Mouse (Mus musculus) G1E (cell line): ENCODE measurements at regions not wholly inside any gene's neighbourhood (a gene's known extent, or its start where the extent isn't known, plus 50 kb on each side); places are given as distances from the start of the nearest gene placed in this dataset.

Source experiments
- ATAC-seq: 2 replicates; pipeline ENCODE4 v1.8.0; 2016; ENCODE audit warnings: mild to moderate bottlenecking; ENCODE audit not compliant: insufficient number of reproducible peaks, poor library complexity, low FRiP score, severe bottlenecking; ENCODE audit errors: extremely low read depth
- DNase-seq: peaks from one replicate; pipeline ENCODE4 v3.0.0; 2012; ENCODE audit warnings: low spot score
- H3K27me3 ChIP-seq: 2 replicates; pipeline ENCODE4 v1.6.1; 2012; ENCODE audit warnings: mild to moderate bottlenecking, low read length, inconsistent platforms; ENCODE audit not compliant: insufficient read depth
- H3K36me3 ChIP-seq: replicated peaks from 2 replicates; pipeline ENCODE3; 2012; ENCODE audit warnings: mild to moderate bottlenecking, inconsistent platforms
- H3K4me1 ChIP-seq: 2 replicates; pipeline ENCODE4 v1.6.1; 2012; ENCODE audit warnings: low read depth, low read length, inconsistent platforms, mixed read lengths; ENCODE audit not compliant: insufficient read depth
- H3K4me3 ChIP-seq: 2 replicates; pipeline ENCODE4 v1.5.1; 2012; ENCODE audit warnings: low read depth, mild to moderate bottlenecking, inconsistent platforms, low read length, moderate library complexity, mixed read lengths
- H3K9me3 ChIP-seq: replicated peaks from 2 replicates; pipeline ENCODE4 v1.6.1; 2012; ENCODE audit warnings: inconsistent platforms
- CTCF ChIP-seq: IDR thresholded peaks from 2 replicates; pipeline ENCODE4 v1.5.1; 2012; ENCODE audit warnings: low read depth, low read length, inconsistent platforms, mixed read lengths
- GATA1 ChIP-seq: IDR thresholded peaks from 2 replicates; pipeline ENCODE4 v1.6.1; 2012; ENCODE audit warnings: borderline replicate concordance, low read length, inconsistent platforms, mixed read lengths
- GATA2 ChIP-seq: IDR thresholded peaks from 2 replicates; pipeline ENCODE4 v1.6.1; 2012; ENCODE audit warnings: low read depth, low read length, inconsistent platforms, borderline replicate concordance
- POLR2AphosphoS5 ChIP-seq: IDR thresholded peaks from 2 replicates; pipeline ENCODE4 v1.6.1; 2012; ENCODE audit warnings: low read depth, low read length, inconsistent platforms; ENCODE audit not compliant: insufficient replicate concordance
- TAL1 ChIP-seq: conservative IDR thresholded peaks from 2 replicates; pipeline ENCODE4 v1.6.1; 2012; ENCODE audit warnings: low read depth, low read length, inconsistent platforms, mixed read lengths

GRCm38 (mm10) chrX:158920217-158920616 is 289.9 kb upstream of the Rps6ka3 start:
- no peaks in the 10 kb centered on the region for H3K27me3 ChIP-seq
- H3K4me1 ChIP-seq: no peaks in the 10 kb centered on the region
- H3K36me3 ChIP-seq: no peaks in the 10 kb centered on the region
- TF ChIP-seq POLR2AphosphoS5 (no peak), GATA1 (no peak), GATA2 (no peak), TAL1 (no peak), CTCF (no peak)
- no peak for ATAC-seq
- no peak overlapping the region for H3K4me3 ChIP-seq
- no peak for DNase-seq
- H3K9me3 ChIP-seq: no peaks in the 10 kb centered on the region

- Histone ChIP-seq H3K4me1 (no peaks in the 10 kb centered on the region), H3K36me3 (no peaks in the 10 kb centered on the region), H3K4me3 (no peak overlapping the region), H3K9me3 (no peaks in the 10 kb centered on the region), H3K27me3 (no peaks in the 10 kb centered on the region)
- TF ChIP-seq POLR2AphosphoS5 (no peak), GATA2 (no peak), TAL1 (no peak), GATA1 (no peak), CTCF (no peak)
- no peak for ATAC-seq
- DNase-seq: no peak
Measured at GRCm38 (mm10) chrX:158921424-158921823, 288.7 kb upstream of the Rps6ka3 start.

GRCm38 (mm10) chrX:158921838-158922450 is 288.2 kb upstream of the Rps6ka3 start:
- no peak overlapping the region for H3K4me3 ChIP-seq
- DNase-seq: no peak
- ATAC-seq: no peak
- H3K9me3 ChIP-seq: no peaks in the 10 kb centered on the region
- H3K4me1 ChIP-seq: no peaks in the 10 kb centered on the region
- H3K27me3 ChIP-seq: no peaks in the 10 kb centered on the region
- no peak for TF ChIP-seq GATA2
- TF ChIP-seq CTCF: no peak
- no peak for TF ChIP-seq GATA1
- no peak for TF ChIP-seq TAL1
- TF ChIP-seq POLR2AphosphoS5: no peak
- no peaks in the 10 kb centered on the region for H3K36me3 ChIP-seq

DNA sequence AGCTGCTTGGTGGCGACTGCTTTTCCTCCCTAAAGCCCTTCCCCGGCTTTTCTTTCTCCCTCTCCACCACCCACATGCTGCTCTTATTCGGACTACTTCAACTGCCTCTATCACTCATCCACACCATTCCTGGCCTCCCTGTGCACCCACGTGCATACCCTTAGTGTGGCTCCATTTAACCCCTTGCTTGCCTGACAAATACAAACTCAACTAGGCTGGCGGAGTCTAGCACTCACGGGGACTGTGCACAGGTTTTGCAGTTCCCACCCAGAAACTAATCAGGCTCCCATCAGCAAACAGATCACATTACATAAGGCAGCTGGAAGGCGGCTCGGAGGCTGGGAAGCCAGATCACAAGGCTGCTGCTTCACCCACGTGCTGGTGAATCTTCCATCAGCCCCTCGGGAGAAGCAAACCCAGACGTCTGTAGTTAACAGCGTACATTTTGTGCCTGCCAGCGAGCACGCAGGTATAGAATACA is 287.0 kb upstream of the Rps6ka3 start:
- TF ChIP-seq POLR2AphosphoS5 (no peak), CTCF (no peak), TAL1 (no peak), GATA1 (no peak), GATA2 (no peak)
- Histone ChIP-seq H3K9me3 (no peaks in the 10 kb centered on the region), H3K4me3 (no peak overlapping the region), H3K36me3 (no peaks in the 10 kb centered on the region), H3K4me1 (no peaks in the 10 kb centered on the region), H3K27me3 (no peaks in the 10 kb centered on the region)
- no peak for ATAC-seq
- DNase-seq: no peak

DNA sequence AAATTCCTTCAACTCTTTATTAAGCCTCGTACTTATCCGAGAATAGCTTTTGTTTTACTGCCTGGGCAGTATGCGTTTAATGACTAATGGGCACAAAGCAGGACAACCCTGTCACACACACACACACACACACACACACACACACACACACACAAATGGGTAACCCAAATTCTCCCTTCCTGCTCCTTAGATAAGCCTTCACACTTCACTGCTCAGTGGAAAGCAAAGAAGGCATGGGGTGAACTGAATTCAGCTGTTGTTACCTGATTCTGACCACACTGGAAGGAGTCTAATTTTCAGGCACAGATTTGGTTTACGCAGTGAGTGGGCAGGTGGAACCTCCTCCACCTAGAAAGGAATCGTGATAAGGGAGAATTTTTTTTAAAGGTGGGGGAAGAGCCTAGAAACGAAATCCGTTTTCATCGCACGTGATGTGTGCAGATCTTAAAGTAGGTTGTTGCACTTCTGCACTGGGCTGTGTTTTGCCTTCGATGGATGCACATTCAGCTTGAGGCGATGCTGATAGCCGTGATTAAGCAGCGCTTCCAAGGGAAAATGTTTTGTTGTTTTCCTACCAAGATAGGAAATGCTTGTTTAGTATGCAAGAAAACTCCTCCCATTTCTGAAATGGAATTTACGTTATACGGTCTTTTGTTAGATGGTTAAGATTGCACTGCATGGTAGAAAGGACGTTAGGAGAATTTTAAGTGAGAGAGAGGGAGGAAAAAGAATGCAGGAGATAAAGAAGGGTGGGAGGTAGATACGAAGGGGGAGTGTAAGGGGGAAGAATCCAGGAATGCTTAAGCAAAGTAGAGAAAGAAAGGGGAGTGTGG is 286.2 kb upstream of the Rps6ka3 start:
- H3K9me3 ChIP-seq: no peaks in the 10 kb centered on the region
- no peak for TF ChIP-seq GATA1
- TF ChIP-seq GATA2: no peak
- no peak for TF ChIP-seq TAL1
- no peak for TF ChIP-seq CTCF
- no peak for TF ChIP-seq POLR2AphosphoS5

DNA sequence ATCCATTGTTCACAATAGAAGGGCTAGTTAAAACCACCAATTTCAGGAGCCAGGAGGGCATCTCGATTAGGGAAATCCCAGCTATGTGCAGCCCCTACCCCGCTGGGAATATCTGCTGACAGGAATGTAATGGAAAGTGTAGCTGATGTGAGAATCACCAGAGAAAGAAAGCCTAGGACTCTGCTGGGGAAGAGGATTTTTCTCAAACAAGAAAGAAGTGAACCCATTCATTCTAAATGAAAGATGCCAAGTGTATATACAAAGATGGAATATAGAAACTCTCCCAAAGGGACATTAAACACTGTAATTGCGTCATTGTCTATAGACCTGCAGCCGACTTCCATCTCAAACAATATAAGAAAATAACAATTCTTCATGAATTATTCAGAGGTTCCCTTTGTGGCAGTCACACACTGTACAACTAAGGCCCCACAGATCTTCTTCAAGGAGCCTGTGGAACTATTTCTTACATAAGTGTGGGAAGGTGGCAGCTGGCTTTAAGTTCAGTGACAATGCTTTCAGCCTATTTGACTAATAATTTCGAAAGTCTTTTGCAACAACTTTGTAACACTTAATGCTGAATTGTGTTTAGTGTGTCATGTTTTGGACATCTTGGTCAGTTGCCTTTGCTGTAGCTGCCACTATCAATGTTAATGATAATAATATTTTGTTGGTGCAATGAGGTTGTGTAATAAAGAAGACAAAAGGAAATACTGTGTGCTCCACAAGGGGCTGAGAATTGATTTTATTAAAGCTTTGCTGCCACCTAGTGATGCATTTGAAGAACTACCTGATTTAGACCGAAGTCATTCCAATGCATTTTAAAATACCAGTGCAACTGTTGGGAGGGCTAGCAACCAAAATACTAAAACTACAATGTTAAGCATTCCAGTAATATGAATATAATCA is 285.4 kb upstream of the Rps6ka3 start:
- ATAC-seq: no peak
- TF ChIP-seq CTCF (no peak), POLR2AphosphoS5 (no peak), TAL1 (no peak), GATA2 (no peak), GATA1 (no peak)
- no peak for DNase-seq
- Histone ChIP-seq H3K4me3 (no peak overlapping the region), H3K36me3 (no peaks in the 10 kb centered on the region), H3K27me3 (no peaks in the 10 kb centered on the region), H3K9me3 (no peaks in the 10 kb centered on the region), H3K4me1 (no peaks in the 10 kb centered on the region)

More for the DNA sequence above, 286.2 kb upstream of the Rps6ka3 start:
- DNase-seq: no peak
- H3K36me3 ChIP-seq: no peaks in the 10 kb centered on the region
- no peak for ATAC-seq
- no peaks in the 10 kb centered on the region for H3K27me3 ChIP-seq
- no peaks in the 10 kb centered on the region for H3K4me1 ChIP-seq
- H3K4me3 ChIP-seq: no peak overlapping the region
